Mouse (Mus musculus) limb, embryonic 15.5 days (tissue): ENCODE measurements around the gene Rxra. TPM values are rescaled to one million over a fixed set of nuclear protein-coding genes. Genes with fewer than 3 reads are reported as not detected.

Experiments
- ATAC-seq: fragments of 200-750 bp; cut with Nextera tagmentation; 2 replicates; pipeline ENCODE4 v1.8.0; 2017; ENCODE audit warnings: low read depth, moderate TSS enrichment; ENCODE audit not compliant: insufficient number of reproducible peaks, low FRiP score, low TSS enrichment
- H3K27ac ChIP-seq: fragments of 300-500 bp; sonication (generic); 2 replicates; pipeline ENCODE4 v1.5.1; 2015; ENCODE audit warnings: moderate library complexity, mild to moderate bottlenecking, inconsistent platforms
- H3K27me3 ChIP-seq: fragments of 300-500 bp; sonication (generic); 2 replicates; pipeline ENCODE4 v1.6.1; 2015; ENCODE audit warnings: inconsistent platforms
- H3K36me3 ChIP-seq: fragments of 300-500 bp; sonication (generic); 2 replicates; pipeline ENCODE4 v1.6.1; 2015; ENCODE audit warnings: inconsistent platforms
- H3K4me1 ChIP-seq: fragments of 300-500 bp; sonication (generic); 2 replicates; pipeline ENCODE4 v1.6.1; 2015; ENCODE audit warnings: inconsistent platforms
- H3K4me2 ChIP-seq: fragments of 300-500 bp; sonication (generic); 2 replicates; pipeline ENCODE4 v1.6.1; 2015; ENCODE audit warnings: mild to moderate bottlenecking, inconsistent platforms
- H3K4me3 ChIP-seq: fragments of 300-500 bp; sonication (generic); 2 replicates; pipeline ENCODE4 v1.5.1; 2015; ENCODE audit warnings: mild to moderate bottlenecking, inconsistent platforms
- H3K9ac ChIP-seq: fragments of 300-500 bp; sonication (generic); 2 replicates; pipeline ENCODE4 v1.6.1; 2015; ENCODE audit warnings: inconsistent platforms
- H3K9me3 ChIP-seq: fragments of 300-500 bp; sonication (generic); 2 replicates; pipeline ENCODE4 v1.6.1; 2016; ENCODE audit warnings: inconsistent platforms
- WGBS: fragments of 180-500 bp; shearing (Covaris S2); methylation state at CpG from one replicate; pipeline ENCODE4 v1.1.7; 2015; 5-methylcytosine and 5-hydroxymethylcytosine counted together
- polyA plus RNA-seq: library from polyadenylated mRNA; unstranded; fragments of >200 nt; fragmentation: Nextera tagmentation; extraction: Ambion mirVana; gene quantifications from 2 replicates; pipeline ENCODE4 v1.2.1, GENCODE M21; 2015

Gene Rxra
- 19.4 and 19.7 TPM in 2 replicates for polyA plus RNA-seq

- ATAC-seq = peak; percentile 25; the same call in 1 of the 2 replicates
- peak within 1 kb of the TSS; percentile 88 for H3K4me3 ChIP-seq
- no peaks in the 10 kb centered on the region for H3K9me3 ChIP-seq
- H3K4me2 ChIP-seq = peak within 1 kb of the TSS; percentile 78
- no peaks in the 10 kb centered on the region for H3K27me3 ChIP-seq
- H3K36me3 ChIP-seq = no peaks in the 10 kb centered on the region
- H3K27ac ChIP-seq = peak within 1 kb of the TSS; percentile 98
- WGBS = 3% methylated on average over 16 of the region's 16 CpGs
- H3K4me1 ChIP-seq = peaks cover 69% of the 10 kb centered on the region
- H3K9ac ChIP-seq = peak within 1 kb of the TSS; percentile 97
Measured at GRCm38 (mm10) chr2:27676106-27676477, at the start of gene Rxra. TSS of gene Rxra (plus strand) at chr2:27676440.

GRCm38 (mm10) chr2:27626604-27627003, 49.6 kb upstream of the Rxra start:
- peaks cover 11% of the 10 kb centered on the region; the same call in 1 of the 2 replicates for H3K4me1 ChIP-seq
- no peaks in the 10 kb centered on the region for H3K27me3 ChIP-seq
- 61% methylated on average over 1 of the region's 1 CpGs for WGBS
- H3K4me3 ChIP-seq = no peak overlapping the region
- ATAC-seq = no peak
- no peak overlapping the region for H3K9ac ChIP-seq
- no peak overlapping the region for H3K27ac ChIP-seq
- H3K4me2 ChIP-seq = no peak overlapping the region
- H3K36me3 ChIP-seq = no peaks in the 10 kb centered on the region
- H3K9me3 ChIP-seq = no peaks in the 10 kb centered on the region

- no peaks in the 10 kb centered on the region for H3K9me3 ChIP-seq
- H3K9ac ChIP-seq = no peak overlapping the region
- no peak overlapping the region for H3K4me2 ChIP-seq
- ATAC-seq = no peak
- no peak overlapping the region for H3K4me3 ChIP-seq
- no peaks in the 10 kb centered on the region for H3K36me3 ChIP-seq
- no peak overlapping the region for H3K27ac ChIP-seq
- H3K27me3 ChIP-seq = no peaks in the 10 kb centered on the region
- 84% methylated on average over 3 of the region's 3 CpGs for WGBS
- H3K4me1 ChIP-seq = 0 out of 2 replicates have a peak, but pooled peaks cover 6% of the 10 kb centered on the region
Measured at GRCm38 (mm10) chr2:27630601-27631285, 45.5 kb upstream of the Rxra start.

GRCm38 (mm10) chr2:27633471-27633870, 42.8 kb upstream of the Rxra start:
- Histone ChIP-seq H3K27ac (no peak overlapping the region), H3K4me3 (no peak overlapping the region), H3K27me3 (no peaks in the 10 kb centered on the region), H3K9me3 (no peaks in the 10 kb centered on the region), H3K4me2 (no peak overlapping the region), H3K9ac (no peak overlapping the region), H3K4me1 (peaks cover 6% of the 10 kb centered on the region; the same call in 1 of the 2 replicates), H3K36me3 (no peaks in the 10 kb centered on the region)
- WGBS = 73% methylated on average over 2 of the region's 2 CpGs
- no peak for ATAC-seq

- H3K27ac ChIP-seq = no peak overlapping the region
- H3K4me1 ChIP-seq = peaks cover 6% of the 10 kb centered on the region; the same call in 1 of the 2 replicates
- H3K4me2 ChIP-seq = no peak overlapping the region
- H3K36me3 ChIP-seq = no peaks in the 10 kb centered on the region
- H3K9me3 ChIP-seq = no peaks in the 10 kb centered on the region
- ATAC-seq = no peak
- H3K9ac ChIP-seq = no peak overlapping the region
- no peaks in the 10 kb centered on the region for H3K27me3 ChIP-seq
- no peak overlapping the region for H3K4me3 ChIP-seq
- WGBS = 33% methylated on average over 1 of the region's 1 CpGs
Measured at GRCm38 (mm10) chr2:27634018-27634417, 42.2 kb upstream of the Rxra start.

- Histone ChIP-seq H3K36me3 (no peaks in the 10 kb centered on the region), H3K27ac (no peak overlapping the region), H3K27me3 (no peaks in the 10 kb centered on the region), H3K4me1 (peaks cover 6% of the 10 kb centered on the region), H3K9me3 (no peaks in the 10 kb centered on the region), H3K4me2 (no peak overlapping the region), H3K9ac (no peak overlapping the region), H3K4me3 (no peak overlapping the region)
- WGBS = 75% methylated on average over 13 of the region's 13 CpGs
- ATAC-seq = no peak
Measured at GRCm38 (mm10) chr2:27635147-27635738, 41.0 kb upstream of the Rxra start.

GRCm38 (mm10) chr2:27636796-27637195, 39.4 kb upstream of the Rxra start:
- ATAC-seq = no peak
- no peaks in the 10 kb centered on the region for H3K36me3 ChIP-seq
- H3K4me3 ChIP-seq = no peak overlapping the region
- WGBS = 39% methylated on average over 1 of the region's 1 CpGs
- no peak overlapping the region for H3K9ac ChIP-seq
- no peaks in the 10 kb centered on the region for H3K9me3 ChIP-seq
- H3K27me3 ChIP-seq = no peaks in the 10 kb centered on the region
- H3K27ac ChIP-seq = no peak overlapping the region
- no peak overlapping the region for H3K4me2 ChIP-seq
- peaks cover 10% of the 10 kb centered on the region for H3K4me1 ChIP-seq

GRCm38 (mm10) chr2:27637281-27637896, 38.9 kb upstream of the Rxra start:
- Histone ChIP-seq H3K9ac (no peak overlapping the region), H3K9me3 (no peaks in the 10 kb centered on the region), H3K27ac (no peak overlapping the region), H3K4me3 (no peak overlapping the region), H3K4me1 (peaks cover 10% of the 10 kb centered on the region), H3K27me3 (no peaks in the 10 kb centered on the region), H3K4me2 (no peak overlapping the region), H3K36me3 (no peaks in the 10 kb centered on the region)
- WGBS = 82% methylated on average over 8 of the region's 8 CpGs
- no peak for ATAC-seq

- Histone ChIP-seq H3K36me3 (no peaks in the 10 kb centered on the region), H3K4me3 (no peak overlapping the region), H3K27me3 (no peaks in the 10 kb centered on the region), H3K9me3 (no peaks in the 10 kb centered on the region), H3K4me1 (peaks cover 15% of the 10 kb centered on the region), H3K4me2 (no peak overlapping the region), H3K9ac (no peak overlapping the region), H3K27ac (no peak overlapping the region)
- no peak for ATAC-seq
- 76% methylated on average over 5 of the region's 5 CpGs for WGBS
Measured at GRCm38 (mm10) chr2:27639631-27640334, 36.5 kb upstream of the Rxra start.

- ATAC-seq = no peak
- H3K4me2 ChIP-seq = no peak overlapping the region
- 29% methylated on average over 3 of the region's 3 CpGs for WGBS
- H3K4me3 ChIP-seq = no peak overlapping the region
- H3K27ac ChIP-seq = peak overlapping the region; percentile 47
- H3K36me3 ChIP-seq = no peaks in the 10 kb centered on the region
- H3K9me3 ChIP-seq = no peaks in the 10 kb centered on the region
- peaks cover 21% of the 10 kb centered on the region for H3K4me1 ChIP-seq
- no peak overlapping the region for H3K9ac ChIP-seq
- no peaks in the 10 kb centered on the region for H3K27me3 ChIP-seq
Measured at GRCm38 (mm10) chr2:27640900-27641479, 35.2 kb upstream of the Rxra start.

GRCm38 (mm10) chr2:27644547-27645120, 31.6 kb upstream of the Rxra start:
- 21% methylated on average over 5 of the region's 5 CpGs for WGBS
- Histone ChIP-seq H3K4me3 (no peak overlapping the region), H3K9me3 (no peaks in the 10 kb centered on the region), H3K4me1 (peaks cover 21% of the 10 kb centered on the region), H3K4me2 (no peak overlapping the region), H3K27me3 (no peaks in the 10 kb centered on the region), H3K27ac (0 out of 2 replicates have a peak overlapping the region, but pooled peaks have one; percentile 1), H3K9ac (no peak overlapping the region), H3K36me3 (no peaks in the 10 kb centered on the region)
- no peak for ATAC-seq
